Mouse (Mus musculus): Measurements from ENCODE around the gene Mif.
"Not testable (repeated sequence)": the region's sequence is repeated elsewhere in the genome, so short reads cannot be mapped to it uniquely, and the experiment has no call there.

Gene Mif

DNA sequence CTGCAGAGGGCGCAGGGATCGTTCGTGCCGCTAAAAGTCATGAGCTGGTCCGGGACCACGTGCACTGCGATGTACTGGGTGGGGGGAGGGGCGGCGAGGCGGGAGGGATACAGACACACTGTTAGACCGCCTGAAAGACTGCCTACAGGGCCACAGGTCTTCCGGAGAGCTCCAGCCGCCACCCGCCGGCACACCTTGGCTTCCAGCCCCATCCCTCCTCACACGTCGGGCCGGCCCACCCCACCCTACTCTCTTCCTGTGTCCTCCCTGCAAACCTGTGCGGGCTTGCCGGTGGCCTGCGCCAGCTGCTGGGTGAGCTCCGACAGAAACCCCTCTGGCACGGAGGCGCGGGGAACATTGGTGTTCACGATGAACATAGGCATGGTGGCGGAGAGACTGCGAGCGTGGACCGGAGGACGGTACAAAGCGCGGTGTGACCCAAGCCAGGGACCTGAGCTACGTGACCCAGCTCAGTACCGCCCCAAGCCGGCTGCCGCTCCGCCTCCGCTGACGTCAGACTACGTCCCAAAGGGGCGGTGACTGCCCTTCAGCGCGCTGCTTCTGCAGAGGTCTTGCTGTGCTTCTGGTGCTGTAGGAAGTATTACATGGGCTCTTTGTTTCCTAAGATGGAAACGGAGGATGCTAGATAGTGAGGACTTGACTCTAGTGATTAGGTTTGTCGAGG is at the start of gene Mif:
Gene Mif, minus strand, starts transcription at position 455 of the 685 bp plus-strand sequence.
- peak; percentile 93 for DNase-seq (ENCODE audit: low read depth, low spot score)

GRCm38 (mm10) chr10:75906882-75907281 is 46.8 kb upstream of the Mif start:
- no peak for DNase-seq (ENCODE audit: low read depth, low spot score)

- DNase-seq (ENCODE audit: low read depth, low spot score) = no peak
Measured at GRCm38 (mm10) chr10:75904391-75904790, 44.4 kb upstream of the Mif start.

- DNase-seq (ENCODE audit: low read depth, low spot score) = no peak
Measured at GRCm38 (mm10) chr10:75898846-75899245, 38.8 kb upstream of the Mif start.

GRCm38 (mm10) chr10:75898039-75898564 is 38.1 kb upstream of the Mif start:
- DNase-seq (ENCODE audit: low read depth, low spot score) = no peak

DNA sequence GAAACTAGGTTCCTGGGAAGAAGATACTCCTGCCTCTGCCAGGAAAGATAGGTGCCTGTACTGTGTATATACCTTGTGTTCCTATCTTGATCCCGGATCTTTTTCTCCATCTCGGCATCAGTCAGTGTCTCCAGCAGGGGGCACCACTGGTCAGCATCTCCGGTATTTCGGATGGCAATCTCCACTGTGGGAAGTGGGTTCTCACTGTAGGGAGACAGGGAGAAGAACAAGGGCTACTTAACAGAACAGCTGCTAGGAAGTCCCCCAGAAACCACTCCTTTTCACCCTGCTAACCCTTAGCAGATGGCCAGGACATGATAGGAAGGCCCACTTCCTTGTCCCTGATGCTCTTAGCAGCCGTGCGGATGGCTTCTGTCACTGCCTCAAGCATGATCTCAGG is 37.3 kb upstream of the Mif start:
- DNase-seq (ENCODE audit: low read depth, low spot score) = peak; percentile 47

DNA sequence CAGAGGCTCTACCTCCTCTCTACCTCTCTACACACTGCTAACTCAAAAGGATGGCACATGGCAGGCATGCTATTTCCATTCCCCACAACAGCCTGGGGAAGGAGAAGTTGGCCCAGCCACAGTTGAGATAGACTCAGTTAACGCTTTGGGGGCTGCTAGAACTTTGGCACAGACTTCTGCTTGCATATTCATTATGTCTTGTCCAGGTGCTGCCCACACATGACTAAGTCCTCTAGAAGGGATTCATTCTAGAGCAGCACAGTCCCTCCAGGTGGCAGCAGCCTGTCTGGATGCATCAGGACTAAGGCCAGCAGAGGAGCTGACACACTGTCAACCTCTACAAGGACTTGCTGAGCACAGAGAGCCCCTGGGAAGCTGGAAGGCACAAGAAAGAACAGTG is 36.2 kb upstream of the Mif start:
- DNase-seq (ENCODE audit: low read depth, low spot score) = no peak

GRCm38 (mm10) chr10:75895730-75896129 is 35.7 kb upstream of the Mif start:
- DNase-seq (ENCODE audit: low read depth, low spot score) = peak; percentile 25

DNA sequence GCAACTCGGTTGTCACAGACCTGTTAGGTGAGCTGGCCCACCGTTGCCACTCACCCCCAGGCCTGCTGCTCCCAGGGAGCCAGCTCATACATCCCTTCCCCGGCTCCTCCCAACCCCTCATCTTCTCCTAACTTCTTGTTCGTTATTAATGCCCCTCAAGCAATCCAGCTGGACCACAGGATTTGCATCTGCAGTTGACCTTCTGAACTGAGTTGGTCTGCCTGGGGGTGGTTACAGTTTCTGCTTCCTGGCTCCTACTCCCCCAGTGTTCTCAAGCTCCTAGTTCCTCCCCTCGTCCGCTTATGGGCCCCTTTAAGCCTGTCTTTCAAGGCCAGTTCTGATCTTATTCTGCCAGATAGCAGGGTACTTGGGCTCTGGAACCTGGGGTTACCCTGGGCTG is 34.6 kb upstream of the Mif start:
- DNase-seq (ENCODE audit: low read depth, low spot score) = no peak

DNA sequence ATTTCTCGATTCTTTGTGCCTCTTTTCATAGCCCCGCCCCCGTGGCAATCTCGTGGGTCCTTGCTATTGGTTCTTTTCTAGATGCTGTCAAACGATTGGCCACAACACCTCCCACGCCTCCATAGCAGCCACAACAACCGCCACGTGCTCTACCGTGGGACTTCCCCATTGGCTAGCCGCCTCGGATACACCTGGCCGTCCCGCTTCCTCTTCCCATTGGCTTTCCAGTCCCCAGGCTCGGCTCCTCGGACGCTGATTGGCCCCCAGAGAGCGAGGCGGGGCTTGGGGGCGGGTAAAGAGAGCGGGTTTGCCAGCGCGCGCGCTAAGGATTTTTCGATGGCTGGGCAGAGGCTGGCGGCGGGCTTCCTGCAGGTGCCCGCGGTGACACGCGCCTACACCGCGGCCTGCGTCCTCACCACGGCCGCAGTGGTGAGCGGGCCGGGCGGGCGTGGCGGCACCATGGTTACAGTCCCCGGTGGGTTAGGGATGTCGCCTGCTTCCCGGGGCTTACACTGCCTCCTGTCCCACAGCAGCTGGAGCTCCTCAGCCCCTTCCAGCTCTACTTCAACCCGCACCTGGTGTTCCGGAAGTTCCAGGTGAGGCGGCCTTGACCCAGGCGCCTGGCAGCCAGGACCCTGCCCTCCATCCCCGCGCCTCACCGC is 33.2 kb upstream of the Mif start, which contains the start of gene Derl3:
Gene Derl3, plus strand, starts transcription at position 325 of the 662 bp plus-strand sequence.
- DNase-seq (ENCODE audit: low read depth, low spot score) = peak; percentile 99

DNA sequence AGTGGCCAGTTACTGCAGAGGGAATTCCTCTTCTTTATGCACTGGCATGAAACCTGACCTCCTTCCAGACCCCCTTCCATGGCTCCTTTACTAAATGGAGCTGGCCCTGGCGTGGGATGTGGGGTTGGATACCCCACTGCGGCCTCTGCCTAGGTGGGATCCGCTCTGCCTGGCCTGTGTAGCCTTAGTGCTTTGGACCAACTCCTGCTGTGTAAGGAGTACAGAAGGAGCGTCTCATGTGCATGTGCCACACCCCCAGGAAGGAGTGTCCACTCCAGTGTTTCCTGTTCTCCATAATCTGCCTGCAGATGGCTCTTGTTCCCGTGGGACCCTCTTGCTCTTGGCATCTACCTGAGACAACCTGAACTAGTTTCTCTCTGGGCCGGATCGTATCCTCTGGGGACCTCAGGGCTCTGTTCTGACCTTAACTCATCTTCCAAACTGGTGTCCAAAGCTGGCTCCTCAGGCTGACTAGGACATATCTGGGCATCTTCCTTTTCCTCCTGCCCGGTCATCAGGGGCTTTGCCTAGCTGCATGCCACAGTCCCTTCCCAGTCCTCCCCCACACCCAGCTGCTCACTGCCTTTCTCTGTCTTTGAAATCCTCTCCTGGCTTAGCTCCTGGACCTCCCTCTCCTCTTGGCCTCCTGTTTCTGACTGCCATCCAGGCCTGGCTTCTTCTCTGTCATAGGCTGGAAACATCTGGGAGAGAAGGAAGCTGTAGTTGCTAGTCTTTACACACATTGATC is 29.5 kb upstream of the Mif start:
- no peak for DNase-seq (ENCODE audit: low read depth, low spot score)

- DNase-seq (ENCODE audit: low read depth, low spot score) = not testable (repeated sequence)
Measured at GRCm38 (mm10) chr10:75887504-75887903, 27.5 kb upstream of the Mif start.

DNA sequence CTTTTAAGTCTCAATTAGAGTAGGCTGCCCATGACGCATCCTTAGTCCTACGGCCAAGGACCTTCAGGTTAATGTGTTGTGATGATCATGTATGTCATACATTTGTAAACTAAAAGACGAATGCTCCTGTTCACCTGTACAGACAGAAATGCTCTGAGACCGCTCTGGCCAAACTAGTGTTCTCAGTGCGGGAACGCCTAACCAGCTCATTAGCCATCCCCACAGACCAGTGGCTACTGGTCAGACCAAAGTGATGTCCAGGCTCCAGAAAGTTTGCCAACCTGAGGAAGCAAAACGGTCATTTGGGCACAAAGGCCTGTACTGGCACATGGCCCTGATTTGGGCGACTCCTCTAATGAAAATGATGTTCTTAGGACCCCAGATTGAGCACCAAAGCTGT is 24.7 kb upstream of the Mif start:
- no peak for DNase-seq (ENCODE audit: low read depth, low spot score)

GRCm38 (mm10) chr10:75883232-75883552 is 23.2 kb upstream of the Mif start:
- DNase-seq (ENCODE audit: low read depth, low spot score) = peak; percentile 80

DNA sequence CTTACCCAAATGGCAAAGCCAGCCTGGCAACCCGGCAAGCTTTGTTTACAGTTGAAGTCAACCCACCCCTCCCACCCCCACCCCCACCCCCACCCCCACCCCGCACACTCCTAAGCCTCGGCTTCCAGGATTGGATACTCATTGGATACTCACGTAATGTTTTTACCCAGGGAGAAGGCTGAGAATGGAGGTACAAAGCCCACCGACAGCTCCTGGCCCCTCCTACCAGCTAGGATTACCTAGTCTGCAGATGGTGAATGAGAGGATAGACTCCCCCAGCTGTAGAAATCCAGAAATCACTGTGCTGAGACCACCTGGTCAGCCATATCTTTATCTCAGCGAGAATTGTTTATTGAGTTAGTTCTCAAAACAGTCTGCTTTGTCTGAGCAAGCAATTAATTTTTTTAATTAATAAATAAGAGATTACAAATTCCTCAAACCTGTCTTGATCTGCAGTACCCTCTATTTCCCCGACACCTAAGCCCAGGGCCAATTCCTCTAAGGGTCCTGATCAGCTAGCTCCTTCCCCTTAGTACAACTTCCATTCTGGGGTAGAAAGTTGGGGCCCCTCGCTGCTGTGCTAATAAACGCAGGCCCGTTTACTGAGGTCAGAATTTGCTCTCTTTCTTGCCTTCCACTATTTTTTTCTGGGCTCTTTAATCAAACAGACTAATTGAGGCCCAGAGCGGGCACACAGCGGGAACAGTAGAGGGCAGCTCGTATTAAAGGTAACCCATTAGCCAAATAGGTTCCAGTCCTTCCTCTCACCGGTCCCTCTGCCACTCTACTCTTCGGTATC is 22.6 kb upstream of the Mif start:
- DNase-seq (ENCODE audit: low read depth, low spot score) = no peak

- DNase-seq (ENCODE audit: low read depth, low spot score) = no peak
Measured at GRCm38 (mm10) chr10:75881578-75882432, 21.8 kb upstream of the Mif start.

DNA sequence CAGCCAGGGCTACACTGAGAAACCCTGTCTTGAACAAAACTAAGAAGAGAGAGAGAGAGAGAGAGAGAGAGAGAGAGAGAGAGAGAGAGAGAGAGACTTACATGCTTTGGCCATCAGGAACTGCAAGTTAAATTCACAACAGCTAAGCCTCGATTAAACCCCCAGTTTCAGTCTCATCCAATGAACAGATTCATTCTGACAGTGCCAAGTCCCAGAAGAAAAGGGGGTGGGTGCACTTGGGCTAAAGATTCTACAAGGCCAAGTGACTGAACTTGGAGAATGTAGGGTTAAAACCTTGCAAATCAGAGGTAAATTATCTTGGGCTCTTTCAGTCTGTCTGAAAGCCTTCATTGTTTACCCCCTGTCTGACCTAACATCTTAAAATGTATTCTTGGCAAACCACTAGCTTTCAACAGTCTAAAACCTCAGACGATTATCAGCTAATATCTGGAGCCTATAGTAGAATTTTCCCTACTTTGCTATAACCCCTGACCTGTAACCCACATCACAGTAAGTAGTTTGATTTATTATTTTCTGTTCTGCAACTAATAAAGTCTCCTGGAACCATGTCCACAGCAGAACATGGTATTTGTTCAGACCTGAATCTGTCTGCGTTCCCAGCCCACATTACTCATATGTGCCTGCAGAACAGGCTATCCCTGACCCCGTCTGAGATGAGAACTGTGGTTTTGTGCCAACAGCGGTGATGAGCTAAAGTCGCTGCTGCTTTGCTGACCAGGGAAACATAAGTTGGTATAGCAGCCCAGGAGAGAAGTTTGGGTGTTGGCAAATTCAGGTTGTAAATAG is 20.9 kb upstream of the Mif start:
- no peak for DNase-seq (ENCODE audit: low read depth, low spot score)

- no peak for DNase-seq (ENCODE audit: low read depth, low spot score)
Measured at GRCm38 (mm10) chr10:75880351-75880750, 20.3 kb upstream of the Mif start.

GRCm38 (mm10) chr10:75878836-75879235 is 18.8 kb upstream of the Mif start:
- no peak for DNase-seq (ENCODE audit: low read depth, low spot score)
